Mouse (Mus musculus) naive thymus-derived CD4-positive, alpha-beta T cell, adult 2 months (primary cell): ENCODE measurements around the gene Clns1a.

Source experiments
- DNase-seq: peaks from one replicate; pipeline ENCODE4 v3.0.0-alpha.2; 2011; ENCODE audit warnings: low read depth

Clns1a gene

DNA sequence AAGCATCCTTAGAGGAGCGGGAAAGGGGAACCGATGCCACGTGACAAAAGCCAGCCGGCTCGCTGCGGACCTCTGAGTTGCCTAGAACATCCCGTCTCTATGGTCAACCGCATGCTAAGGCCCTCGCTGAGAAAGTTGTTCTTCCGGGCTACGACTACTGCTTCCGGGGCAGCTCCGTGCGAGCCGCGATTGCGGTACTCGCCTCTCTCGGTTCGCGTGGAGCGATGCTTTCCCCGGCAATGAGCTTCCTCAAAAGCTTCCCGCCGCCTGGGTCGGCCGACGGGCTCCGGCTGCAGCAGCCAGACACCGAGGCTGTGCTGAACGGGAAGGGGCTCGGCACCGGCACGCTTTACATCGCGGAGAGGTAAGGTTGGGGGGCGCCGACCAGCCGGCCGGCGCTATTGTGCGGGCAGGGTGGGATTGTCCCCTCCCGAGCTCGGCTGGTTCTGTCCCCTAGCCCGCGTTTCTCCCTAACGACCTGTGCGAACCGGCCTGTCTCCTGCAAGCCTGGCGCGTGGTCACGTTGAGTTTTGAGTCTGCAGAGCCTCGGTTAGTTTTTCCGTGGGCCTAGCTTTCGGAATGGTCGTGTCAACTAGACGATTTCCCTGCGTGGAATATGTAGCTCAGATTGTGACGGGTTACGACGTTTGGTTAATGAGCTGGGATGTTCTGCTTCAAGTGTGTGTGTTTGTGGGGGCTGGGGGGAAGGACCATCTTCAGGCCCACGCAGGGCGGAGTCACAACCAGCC, at the start of gene Clns1a:
Gene Clns1a (plus strand): TSS at position 129 of the 749 bp plus-strand sequence.
- peak; percentile 91 for DNase-seq

DNA sequence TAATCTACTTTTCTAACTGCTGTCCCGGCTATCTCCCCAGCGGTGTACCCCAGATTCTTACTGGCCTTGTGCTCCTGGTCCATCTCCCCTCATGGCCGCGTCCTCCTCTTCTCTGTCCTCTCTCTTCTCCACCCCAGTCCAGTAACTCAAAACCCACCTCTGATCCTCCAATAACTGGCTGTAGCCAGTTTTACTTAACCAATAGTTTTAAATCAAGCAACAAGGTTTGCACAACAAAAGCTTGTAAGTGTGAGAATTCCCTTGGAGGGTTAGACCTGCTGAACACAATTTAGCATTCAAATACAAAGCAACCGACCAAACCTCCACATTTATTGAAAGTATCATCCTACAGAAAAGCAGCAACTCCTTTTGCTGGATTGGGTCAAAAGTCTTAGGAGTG, 48.8 kb upstream of the Clns1a start:
- no peak for DNase-seq

DNA sequence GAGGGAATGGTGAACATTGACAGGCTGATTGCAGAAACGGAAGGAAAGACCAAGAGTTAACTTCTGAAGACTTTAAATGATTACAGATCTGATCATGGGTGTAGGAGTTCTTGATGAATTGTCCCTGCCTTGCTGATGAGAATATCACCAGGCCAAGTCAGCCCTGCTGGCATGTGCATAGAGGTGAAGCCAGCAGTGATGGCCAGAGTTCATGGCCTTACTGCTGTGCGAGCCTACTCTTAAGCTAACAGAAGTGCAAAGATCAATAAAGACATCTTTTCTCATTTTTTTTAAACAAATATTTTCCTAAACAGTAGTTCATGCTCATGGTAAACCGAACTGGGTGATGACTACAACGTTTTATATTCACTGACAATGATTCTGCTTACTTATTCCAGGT, 45.7 kb upstream of the Clns1a start:
- no peak for DNase-seq

DNA sequence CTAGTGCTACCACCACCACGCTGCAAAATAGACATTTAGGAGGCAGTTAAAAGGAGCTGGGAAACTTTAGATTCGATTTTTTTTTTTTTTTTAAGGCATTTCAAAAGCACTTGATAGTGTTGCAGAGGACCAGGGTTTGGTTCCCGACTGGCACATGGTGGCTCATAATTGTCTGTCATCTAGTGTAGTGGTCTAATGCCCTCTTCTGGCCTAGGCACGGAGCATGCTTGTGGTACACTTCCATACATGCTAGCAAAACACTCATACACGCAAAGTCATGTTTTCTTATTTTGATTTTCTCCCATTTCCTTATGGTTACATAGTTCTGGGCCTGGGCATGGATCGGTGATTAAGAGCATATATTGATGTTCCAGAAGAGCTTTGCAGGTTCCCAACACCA, 40.3 kb upstream of the Clns1a start:
- no peak for DNase-seq

DNA sequence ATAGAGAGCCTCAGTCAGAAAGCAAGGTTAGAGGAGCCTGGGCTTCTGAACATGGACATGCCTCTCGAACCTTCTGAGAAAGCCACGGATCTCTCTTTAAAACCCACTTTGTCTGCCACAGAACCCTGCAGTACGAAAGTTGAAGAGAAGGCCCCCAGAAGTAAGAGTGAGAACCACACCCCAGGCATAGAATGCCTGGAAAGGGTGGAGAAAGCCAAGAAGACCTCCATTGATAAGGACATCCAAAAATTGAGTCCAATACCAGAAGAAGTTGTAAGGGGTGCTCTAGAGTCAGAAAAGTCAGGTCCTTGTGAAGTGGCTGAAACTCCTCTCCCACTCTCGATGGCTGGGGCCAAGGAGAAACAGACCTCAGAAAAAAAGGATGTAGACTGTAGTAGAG, 34.8 kb upstream of the Clns1a start:
- DNase-seq: no peak

DNA sequence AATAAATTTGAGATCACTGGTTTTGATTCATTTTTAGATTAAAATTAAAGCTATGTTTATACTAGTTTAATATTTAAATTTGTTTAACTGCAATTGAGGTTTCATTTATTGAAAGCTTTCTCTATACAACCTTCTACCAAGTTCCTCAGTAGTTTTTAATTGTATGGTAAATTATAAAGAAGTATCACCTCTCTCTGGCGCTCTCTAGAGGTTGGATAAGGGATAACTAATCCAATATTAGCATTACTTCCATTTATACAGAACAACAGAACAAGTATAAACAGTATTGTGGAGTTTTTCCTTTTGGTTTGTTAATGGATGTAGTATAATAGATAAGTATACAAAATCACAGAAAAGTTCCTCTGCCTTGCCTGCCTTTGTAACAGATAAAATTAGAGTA, 17.2 kb upstream of the Clns1a start:
- peak; percentile 68 for DNase-seq

DNA sequence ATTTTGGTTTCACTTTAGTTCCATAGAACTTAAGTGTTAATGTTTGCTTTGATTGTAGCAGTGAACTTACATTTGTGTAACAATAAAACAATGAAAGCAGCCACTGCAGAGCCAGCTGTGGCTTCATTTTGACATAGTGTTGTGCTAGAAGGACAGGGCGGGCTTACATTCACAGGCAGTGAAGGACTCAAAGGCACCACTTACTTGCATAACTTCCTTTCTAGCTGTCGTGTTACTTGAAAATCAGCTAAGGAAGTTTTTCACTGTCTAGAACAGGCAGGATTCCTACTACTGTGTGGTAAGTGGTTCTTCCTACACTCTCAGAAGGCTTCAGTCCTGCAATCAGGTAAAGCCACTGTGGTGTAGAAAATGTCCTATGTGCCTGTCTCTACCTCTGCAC, 8.6 kb upstream of the Clns1a start:
- DNase-seq: no peak

DNA sequence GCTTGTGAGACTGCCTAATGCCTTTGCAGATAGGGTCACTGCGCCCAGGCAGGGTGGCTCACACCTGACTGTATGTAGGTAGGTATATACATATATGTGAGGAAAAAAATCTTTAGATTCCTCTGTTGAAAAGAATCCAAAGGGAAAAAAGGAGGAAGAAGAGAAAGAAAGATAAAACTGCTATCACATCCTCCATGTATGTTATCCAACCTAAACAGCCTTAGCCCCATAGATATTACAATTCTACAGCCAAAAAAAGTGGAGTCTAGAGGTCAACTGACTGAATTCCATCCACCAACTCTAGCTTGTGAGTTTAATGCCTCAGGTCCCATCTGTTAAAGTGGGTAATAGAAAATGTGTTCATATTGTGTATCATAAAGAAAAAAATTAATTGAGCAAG, 993 bp upstream of the Clns1a start:
- DNase-seq: no peak

DNA sequence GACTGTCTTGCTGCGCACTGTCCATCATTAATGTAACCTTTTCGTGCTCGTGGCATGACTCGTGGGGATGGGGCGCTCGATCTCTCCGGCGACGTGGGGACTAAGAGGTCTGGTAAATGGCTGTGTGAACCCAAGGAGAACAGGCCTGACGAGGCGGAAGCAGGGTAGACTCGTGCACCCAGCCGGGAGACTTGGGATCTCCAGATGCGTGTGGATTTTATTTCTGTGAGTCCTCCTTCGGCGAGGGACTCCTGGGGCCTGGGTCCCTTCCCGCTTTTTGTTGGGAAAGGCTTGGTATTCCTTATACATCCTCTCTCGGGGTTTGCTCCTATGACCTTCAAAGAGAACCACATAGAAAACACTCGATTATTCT, 315 bp upstream of the Clns1a start:
- no peak for DNase-seq

DNA sequence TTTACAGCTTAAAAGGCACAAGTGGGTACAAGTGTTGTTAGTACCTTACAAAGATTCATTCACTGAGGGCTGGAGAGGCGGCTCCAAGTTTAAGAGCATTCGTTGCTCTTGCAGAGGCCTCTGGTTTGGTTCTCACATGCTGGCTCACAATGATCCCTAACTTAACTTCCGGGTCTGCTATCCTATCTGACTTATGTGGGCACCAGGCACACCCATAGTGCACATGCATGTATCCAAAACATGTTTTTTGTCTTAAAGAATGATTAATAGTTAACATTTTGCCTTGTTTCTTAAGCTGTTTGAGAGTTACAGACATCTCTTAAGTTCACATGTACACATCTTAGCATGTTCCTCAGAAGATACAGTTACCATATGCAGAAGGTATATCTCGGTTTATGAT, 3.7 kb downstream of the Clns1a start:
- no peak for DNase-seq

DNA sequence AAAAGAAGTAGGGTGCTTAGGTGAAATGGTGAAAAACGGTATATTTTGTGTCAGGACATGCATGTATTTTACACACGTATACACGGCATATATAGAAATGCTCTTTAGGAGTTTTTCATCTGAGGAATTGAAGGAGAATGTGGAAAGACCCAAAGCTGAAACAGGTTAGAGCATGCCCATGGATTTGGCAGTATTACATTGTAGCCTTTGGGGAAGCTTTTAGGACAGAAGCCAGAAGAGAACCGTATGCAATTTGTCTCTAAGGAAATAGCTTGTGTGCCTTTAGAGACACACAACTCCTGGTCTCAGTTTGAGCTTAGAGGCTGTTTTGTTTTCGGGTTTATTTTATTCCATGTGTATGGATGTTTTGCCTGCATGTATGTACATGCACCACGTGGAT, 4.7 kb downstream of the Clns1a start:
- DNase-seq: no peak

DNA sequence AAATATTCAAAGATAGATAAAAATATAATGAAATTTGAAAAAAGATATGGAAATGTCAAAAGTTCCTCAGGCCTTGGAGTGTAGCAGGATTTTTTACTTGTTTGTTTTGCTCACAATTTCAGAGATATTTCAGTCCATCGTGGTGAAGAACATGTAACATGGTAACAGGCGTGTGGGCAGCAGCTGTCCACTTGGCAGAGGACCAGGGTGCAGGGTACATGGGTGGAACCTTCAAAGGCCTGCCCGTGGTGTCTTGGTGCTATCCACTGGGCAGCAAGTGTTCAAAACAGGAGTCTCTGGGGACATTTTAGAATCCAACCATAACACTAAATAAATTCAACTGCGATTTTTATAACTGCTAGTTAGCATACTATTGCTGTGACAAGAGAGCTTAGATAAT, 10.7 kb downstream of the Clns1a start:
- DNase-seq: no peak

DNA sequence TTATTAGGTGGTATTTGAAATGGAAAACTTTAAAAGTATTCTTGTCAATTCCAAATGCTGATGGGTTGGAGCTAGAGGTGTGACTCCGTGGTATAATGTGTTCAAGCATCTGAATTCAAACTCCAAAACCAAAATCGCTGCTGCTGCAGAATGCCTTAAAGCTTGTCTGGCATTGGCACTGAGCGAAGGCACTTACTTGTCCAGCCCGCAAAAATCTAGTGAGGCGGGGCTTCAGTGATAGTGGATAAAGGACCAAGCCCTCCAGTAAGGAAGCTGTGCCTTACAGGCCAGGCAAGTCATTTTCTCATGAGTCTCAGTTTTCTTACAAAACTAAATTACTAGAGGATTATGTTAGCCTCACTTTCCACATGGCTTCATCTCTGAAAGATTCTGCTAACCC, 11.4 kb downstream of the Clns1a start:
- no peak for DNase-seq

DNA sequence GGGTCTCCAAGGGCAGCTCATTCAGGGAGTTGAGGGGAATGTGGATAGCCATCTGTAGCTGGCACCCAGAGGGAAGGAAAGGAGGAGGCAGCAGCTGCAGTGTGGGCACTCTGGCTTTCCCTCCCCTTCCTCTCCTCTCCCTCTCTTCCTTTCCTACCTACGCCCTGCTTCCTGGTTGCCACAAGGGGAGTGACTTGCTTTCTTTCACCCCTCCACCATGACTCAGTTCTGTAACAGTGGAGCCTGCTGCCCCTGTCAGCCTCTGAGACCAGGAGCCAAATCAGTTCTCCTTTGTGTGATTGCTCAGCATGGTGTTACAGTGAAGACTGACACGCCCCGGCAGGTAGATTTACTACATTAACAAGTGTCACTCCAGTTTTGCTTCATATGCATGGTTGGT, 12.8 kb downstream of the Clns1a start:
- no peak for DNase-seq

DNA sequence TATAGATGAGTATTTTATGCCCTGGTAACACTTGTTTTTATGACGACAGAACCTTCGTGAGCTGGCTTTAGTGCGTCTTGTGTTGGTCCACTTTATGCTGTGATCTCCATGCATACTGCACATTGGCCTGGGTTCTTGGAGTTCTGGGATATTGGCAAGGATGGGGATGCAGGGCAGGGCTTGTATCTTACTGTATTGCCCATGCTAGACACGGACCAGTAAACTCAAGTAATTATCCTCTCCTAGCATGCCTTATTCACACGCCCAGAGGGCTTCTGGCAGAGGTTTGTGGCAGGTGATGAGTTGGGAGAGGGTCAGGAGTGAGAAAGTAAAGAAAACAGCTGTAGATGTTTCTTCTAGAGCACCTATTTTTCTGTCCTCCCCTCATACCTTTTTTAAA, 18.2 kb downstream of the Clns1a start:
- DNase-seq: no peak

DNA sequence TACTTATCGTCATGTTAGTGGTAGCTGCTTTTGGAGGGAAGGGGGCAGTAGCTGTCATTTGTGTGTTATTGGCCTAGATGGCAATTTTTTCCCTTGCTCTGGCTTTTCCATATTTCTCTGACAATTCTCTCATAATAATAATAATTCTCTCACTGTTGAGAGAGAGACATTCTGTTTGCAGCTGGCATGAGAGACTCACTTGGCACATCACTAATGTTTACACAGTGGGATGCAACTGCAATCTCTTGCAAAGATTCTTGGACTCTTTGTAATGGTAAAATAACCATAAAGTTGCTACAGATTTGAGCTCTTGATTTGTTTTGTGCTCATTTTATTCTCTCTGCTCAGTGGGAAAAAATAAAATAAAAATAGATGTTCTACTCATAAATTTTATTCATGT, 20.9 kb downstream of the Clns1a start:
- DNase-seq: no peak

DNA sequence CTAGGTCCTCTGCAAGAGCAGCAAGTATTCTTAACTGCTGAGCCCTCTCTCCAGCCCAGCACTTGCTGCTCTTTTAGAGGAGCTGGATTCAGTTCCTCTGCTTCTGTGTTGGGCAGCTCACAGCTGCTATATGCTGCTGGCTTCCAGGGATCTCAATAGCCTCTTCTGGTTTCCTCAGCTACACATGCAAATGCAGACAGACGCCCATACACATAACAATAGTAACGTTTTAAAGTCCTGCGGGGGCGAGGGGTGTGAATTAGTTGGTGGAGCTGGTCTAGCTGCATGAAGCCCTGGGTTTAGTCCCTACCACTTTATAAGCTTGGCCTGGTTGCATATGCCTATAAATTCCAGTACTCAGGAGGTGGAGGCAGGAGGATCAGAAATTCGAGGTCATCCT, 22.6 kb downstream of the Clns1a start:
- no peak for DNase-seq

DNA sequence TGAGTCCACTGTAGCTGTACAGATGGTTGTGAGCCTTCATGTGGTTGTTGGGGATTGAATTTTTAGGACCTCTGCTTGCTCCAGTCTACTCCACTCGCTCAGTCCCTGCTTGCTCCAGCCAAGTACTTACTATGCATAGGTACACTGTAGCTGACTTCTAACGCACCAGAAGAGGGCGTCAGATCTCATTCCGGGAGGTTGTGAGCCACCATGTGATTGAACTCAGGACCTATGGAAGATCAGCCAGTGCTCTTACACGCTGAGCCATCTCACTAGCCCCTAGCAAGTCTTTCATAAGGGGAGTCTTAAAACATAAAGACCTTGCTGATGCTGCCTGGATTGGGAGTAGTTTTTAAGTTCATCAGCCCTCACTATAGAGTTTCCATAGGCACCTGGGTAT, 23.7 kb downstream of the Clns1a start:
- no peak for DNase-seq

DNA sequence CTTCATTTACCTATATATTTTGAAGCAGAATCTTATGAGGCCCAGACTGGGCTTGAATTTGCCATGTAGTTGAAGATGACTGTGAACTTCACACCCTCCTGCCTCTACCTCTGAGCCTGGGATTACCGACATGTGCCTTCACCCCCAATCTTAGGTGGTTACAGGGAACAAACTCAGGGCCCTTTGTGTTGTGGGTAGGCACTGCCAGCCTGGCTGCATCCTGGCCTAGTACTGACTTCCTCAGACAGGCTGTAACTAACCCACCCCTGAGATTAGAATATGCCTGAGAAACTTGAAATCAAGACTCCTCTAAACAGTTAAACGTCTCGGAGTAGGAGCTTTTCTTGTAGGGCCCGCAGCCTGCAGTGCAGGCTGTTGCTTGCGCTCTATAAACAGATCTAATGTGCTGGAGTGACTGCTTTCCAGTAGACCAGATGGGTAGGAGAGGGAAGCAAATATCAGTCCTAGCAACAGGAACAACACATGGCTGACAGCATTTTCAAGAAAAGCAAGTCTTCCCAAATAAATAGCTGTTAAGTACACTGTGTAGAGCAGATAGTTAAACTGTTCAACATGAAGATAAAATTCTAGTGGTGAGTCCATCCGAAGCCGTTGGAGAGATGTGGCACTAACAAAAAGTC, 26.0 kb downstream of the Clns1a start:
- no peak for DNase-seq

DNA sequence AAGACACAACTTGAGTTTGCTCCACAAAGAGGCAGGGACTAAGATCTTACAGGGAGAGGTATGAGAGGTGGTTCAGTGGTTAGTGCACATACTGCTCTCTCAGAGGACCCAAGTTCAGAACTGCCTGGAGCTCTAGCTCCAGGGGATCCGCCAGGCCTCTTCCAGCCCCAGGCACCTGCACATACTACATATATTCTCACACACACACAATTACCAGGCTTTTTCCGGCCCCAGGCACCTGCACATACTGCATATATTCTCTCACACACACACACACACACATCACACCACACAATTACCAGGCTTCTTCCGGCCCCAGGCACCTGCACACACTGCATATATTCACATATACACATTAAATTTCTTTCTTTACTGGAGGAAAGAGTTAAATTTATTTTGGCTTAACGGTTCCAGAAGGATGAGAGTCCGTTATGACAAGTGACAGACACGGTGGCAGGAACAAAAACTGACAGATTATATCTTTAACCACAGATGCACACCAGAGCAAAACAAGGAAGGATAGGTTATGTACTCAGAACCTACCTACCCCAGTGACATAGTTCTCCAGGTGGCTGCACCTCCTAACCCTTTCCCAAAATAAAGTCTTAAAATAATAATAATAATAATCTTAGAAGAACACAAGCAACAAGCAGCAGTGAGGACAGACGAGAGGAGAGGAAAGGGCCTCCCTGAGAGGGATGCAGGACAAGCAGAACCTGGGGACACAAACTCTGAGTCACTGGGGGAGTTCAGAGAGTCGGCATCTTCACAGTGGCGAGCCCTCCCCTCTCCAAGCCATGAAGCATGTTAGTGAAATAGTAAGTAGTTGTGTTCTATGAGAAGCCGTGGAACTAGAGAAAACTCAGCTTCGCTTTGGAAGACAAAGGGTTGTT, 27.5 kb downstream of the Clns1a start:
- DNase-seq: peak; percentile 26

DNA sequence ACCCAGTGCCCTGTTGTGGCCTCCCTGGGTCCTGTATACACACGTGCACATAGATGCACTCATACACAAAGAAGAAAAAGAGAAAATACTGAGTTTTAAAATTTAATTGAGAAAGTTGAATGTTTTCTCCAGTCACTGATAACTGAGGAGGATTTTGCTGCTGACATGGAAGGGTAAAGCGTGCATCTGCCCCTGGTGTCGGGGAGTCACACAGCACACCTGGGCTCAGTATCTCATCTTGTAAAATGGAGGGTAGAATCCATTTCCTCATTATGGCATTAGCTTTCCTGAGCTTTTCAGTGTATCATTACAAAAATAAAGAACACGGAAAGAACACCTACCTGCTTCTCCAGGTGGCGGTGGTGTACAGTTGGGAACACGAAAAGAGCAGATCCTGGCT, 29.0 kb downstream of the Clns1a start:
- no peak for DNase-seq

DNA sequence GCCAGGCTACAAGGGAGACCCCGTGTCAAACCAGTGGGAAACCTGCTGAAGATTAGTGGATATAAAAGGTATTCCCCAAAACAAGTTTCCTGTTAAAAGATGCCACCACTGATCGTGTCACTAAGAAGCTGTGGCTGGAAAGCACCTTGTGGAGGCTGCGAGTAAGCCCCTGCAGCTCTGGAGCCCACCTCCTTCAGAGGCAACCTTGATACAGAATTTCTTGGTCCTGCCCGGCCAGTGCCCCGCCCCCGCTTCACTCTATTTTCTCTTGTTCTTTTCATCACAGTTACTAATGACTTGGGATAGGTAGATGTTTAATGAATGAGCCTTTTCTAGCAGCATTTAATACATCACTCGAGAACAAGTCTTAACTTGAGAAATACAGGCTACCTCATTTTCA, 29.6 kb downstream of the Clns1a start:
- DNase-seq: no peak

DNA sequence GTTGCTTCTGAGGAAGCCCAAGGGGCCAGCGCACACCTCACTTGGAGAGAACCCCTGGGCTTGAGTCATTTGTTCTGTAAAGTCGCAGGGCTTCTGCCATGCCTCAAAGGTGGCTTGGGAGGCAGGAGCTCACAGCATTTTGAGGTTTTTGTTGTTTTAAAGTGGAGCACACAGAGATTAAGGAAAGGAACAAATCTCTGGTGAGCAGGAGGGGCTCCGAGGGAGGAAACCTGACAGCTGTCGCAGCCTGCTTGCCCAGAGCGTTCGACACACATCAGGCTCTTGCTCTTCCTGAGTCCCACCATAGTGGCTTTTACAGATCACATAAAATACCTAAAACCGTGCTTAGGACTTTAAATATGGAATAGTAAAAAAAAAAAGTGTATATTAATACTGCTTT, 30.3 kb downstream of the Clns1a start:
- no peak for DNase-seq
